Mouse (Mus musculus): ENCODE results near the gene Supt3. TPM values are rescaled to one million over a fixed set of nuclear protein-coding genes. Genes with fewer than 3 reads are reported as not detected.

Gene Supt3
- polyA plus RNA-seq, 1 experiment from 2014 or later, result 20.4 TPM

DNA sequence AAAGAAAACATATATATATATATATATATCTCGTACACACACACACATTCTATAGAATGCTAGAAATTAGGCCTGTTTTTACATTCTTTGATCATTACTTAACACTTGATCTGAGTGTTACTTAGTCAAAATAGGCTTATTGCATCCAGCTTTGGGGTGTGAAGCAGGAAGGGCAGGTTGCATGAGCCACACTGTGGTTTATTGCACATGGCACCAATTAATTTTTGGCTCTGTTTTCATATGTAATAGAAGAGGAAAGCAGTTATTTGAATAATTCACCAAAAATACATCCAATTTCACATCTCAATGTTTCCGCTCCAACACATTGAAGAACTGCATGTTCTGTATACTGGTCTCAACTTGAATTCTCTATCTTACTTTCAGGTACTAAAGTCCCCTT, 4.4 kb upstream of the Supt3 start:
- no peaks in the 10 kb centered on the region for H3K9me3 ChIP-seq (ENCODE audit: control insufficient read depth, low read length)
- H3K27me3 ChIP-seq (ENCODE audit: control insufficient read depth, insufficient read depth, low read depth, low read length), result no peaks in the 10 kb centered on the region
- no peak for ATAC-seq (ENCODE audit: low read depth)
- 0 out of 2 replicates have a peak, but pooled peaks cover 3% of the 10 kb centered on the region for H3K4me1 ChIP-seq (replicated peaks; ENCODE audit: control insufficient read depth, insufficient read depth, low read length)
- no peak overlapping the region for H3K27ac ChIP-seq (ENCODE audit: low read length)
- no peak overlapping the region for H3K4me3 ChIP-seq (ENCODE audit: low read length)
- no peak overlapping the region for H3K9ac ChIP-seq (ENCODE audit: low read length)
- 88% methylated on average over 2 of the region's 2 CpGs for WGBS
- no peaks in the 10 kb centered on the region for H3K36me3 ChIP-seq (ENCODE audit: control insufficient read depth, insufficient read depth, low read length)
- no peak overlapping the region for H3K4me2 ChIP-seq (ENCODE audit: low read depth, low read length)

DNA sequence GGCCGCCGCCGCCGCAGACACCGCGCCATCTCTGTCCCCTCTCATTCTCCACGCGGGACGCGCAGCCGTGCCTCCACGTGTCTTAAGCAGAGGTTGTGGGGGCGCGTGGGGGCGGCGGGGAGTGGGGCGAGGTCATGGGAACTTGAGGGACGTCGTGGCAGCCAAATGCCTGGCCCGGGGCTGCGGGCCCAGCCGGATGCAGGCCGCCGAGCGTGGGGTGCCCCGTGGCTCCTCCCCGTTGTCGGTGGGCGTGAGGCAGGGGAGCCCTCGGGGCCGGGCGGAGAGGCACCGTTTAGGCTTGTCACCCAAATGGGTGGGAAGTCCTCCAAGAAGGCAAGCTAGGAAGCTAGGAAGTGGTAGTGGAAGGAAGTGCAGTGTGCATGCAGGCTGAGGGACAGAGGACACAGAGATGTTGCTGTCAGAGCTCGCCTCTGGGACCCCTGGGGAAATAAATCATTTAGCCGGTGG, 419 bp downstream of the Supt3 start:
- peak overlapping the region; percentile 99 for H3K9ac ChIP-seq (ENCODE audit: low read length)
- under 1% methylated on average over 32 of the region's 35 CpGs for WGBS
- H3K4me3 ChIP-seq (ENCODE audit: low read length), result peak overlapping the region; percentile 91
- peaks cover 10% of the 10 kb centered on the region for H3K4me1 ChIP-seq (replicated peaks; ENCODE audit: control insufficient read depth, insufficient read depth, low read length)
- ATAC-seq (ENCODE audit: low read depth), result peak; percentile 85
- H3K4me2 ChIP-seq (ENCODE audit: low read depth, low read length), result peak overlapping the region; percentile 86
- H3K27me3 ChIP-seq (ENCODE audit: control insufficient read depth, insufficient read depth, low read depth, low read length), result no peaks in the 10 kb centered on the region
- H3K36me3 ChIP-seq (ENCODE audit: control insufficient read depth, insufficient read depth, low read length), result no peaks in the 10 kb centered on the region
- peak overlapping the region; percentile 86 for H3K27ac ChIP-seq (ENCODE audit: low read length)
- no peaks in the 10 kb centered on the region for H3K9me3 ChIP-seq (ENCODE audit: control insufficient read depth, low read length)

DNA sequence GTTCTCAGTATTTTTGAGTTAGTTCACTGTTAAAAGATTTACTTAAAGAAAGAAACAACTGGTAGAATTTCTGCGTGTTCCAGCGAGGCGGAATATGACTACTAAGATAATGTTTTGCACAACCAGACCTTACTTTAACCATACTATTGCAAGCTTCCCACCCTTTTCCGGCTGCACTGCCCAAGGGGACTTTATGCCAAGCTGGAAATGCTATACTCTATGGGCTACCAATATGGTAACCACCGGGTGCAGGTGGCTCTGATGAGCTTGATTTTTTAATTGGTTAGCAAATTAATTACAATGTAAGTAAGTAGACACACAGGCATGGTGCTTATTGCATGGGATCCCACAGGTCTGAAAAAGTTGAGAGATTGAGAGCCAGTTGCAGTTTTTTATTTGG, 1.2 kb downstream of the Supt3 start:
- ATAC-seq (ENCODE audit: low read depth), result no peak
- no peaks in the 10 kb centered on the region for H3K9me3 ChIP-seq (ENCODE audit: control insufficient read depth, low read length)
- H3K4me1 ChIP-seq (replicated peaks; ENCODE audit: control insufficient read depth, insufficient read depth, low read length), result peaks cover 10% of the 10 kb centered on the region
- no peak overlapping the region for H3K4me3 ChIP-seq (ENCODE audit: low read length)
- H3K9ac ChIP-seq (ENCODE audit: low read length), result no peak overlapping the region
- no peaks in the 10 kb centered on the region for H3K36me3 ChIP-seq (ENCODE audit: control insufficient read depth, insufficient read depth, low read length)
- no peak overlapping the region for H3K27ac ChIP-seq (ENCODE audit: low read length)
- 64% methylated on average over 5 of the region's 5 CpGs for WGBS
- no peaks in the 10 kb centered on the region for H3K27me3 ChIP-seq (ENCODE audit: control insufficient read depth, insufficient read depth, low read depth, low read length)
- peak overlapping the region; percentile 86 for H3K4me2 ChIP-seq (ENCODE audit: low read depth, low read length)

- H3K9ac ChIP-seq (ENCODE audit: low read length), result no peak overlapping the region
- H3K4me2 ChIP-seq (ENCODE audit: low read depth, low read length), result no peak overlapping the region
- ATAC-seq (ENCODE audit: low read depth), result no peak
- H3K4me1 ChIP-seq (replicated peaks; ENCODE audit: control insufficient read depth, insufficient read depth, low read length), result peaks cover 10% of the 10 kb centered on the region
- H3K27ac ChIP-seq (ENCODE audit: low read length), result no peak overlapping the region
- no peaks in the 10 kb centered on the region for H3K9me3 ChIP-seq (ENCODE audit: control insufficient read depth, low read length)
- WGBS, result 54% methylated on average over 4 of the region's 4 CpGs
- H3K27me3 ChIP-seq (ENCODE audit: control insufficient read depth, insufficient read depth, low read depth, low read length), result no peaks in the 10 kb centered on the region
- H3K36me3 ChIP-seq (ENCODE audit: control insufficient read depth, insufficient read depth, low read length), result no peaks in the 10 kb centered on the region
- no peak overlapping the region for H3K4me3 ChIP-seq (ENCODE audit: low read length)
Measured at GRCm38 (mm10) chr17:44780353-44780752, 3.4 kb downstream of the Supt3 start.

- WGBS, result 84% methylated on average over 4 of the region's 4 CpGs
- no peak for ATAC-seq (ENCODE audit: low read depth)
- no peaks in the 10 kb centered on the region for H3K27me3 ChIP-seq (ENCODE audit: control insufficient read depth, insufficient read depth, low read depth, low read length)
- no peak overlapping the region for H3K27ac ChIP-seq (ENCODE audit: low read length)
- H3K36me3 ChIP-seq (ENCODE audit: control insufficient read depth, insufficient read depth, low read length), result no peaks in the 10 kb centered on the region
- H3K9me3 ChIP-seq (ENCODE audit: control insufficient read depth, low read length), result no peaks in the 10 kb centered on the region
- no peak overlapping the region for H3K4me3 ChIP-seq (ENCODE audit: low read length)
- no peak overlapping the region for H3K4me2 ChIP-seq (ENCODE audit: low read depth, low read length)
- H3K4me1 ChIP-seq (replicated peaks; ENCODE audit: control insufficient read depth, insufficient read depth, low read length), result peaks cover 10% of the 10 kb centered on the region
- no peak overlapping the region for H3K9ac ChIP-seq (ENCODE audit: low read length)
Measured at GRCm38 (mm10) chr17:44782366-44782765, 5.4 kb downstream of the Supt3 start.

GRCm38 (mm10) chr17:44783143-44783542, 6.2 kb downstream of the Supt3 start:
- no peak overlapping the region for H3K4me3 ChIP-seq (ENCODE audit: low read length)
- H3K4me1 ChIP-seq (replicated peaks; ENCODE audit: control insufficient read depth, insufficient read depth, low read length), result peaks cover 4% of the 10 kb centered on the region
- 75% methylated on average over 2 of the region's 2 CpGs for WGBS

DNA sequence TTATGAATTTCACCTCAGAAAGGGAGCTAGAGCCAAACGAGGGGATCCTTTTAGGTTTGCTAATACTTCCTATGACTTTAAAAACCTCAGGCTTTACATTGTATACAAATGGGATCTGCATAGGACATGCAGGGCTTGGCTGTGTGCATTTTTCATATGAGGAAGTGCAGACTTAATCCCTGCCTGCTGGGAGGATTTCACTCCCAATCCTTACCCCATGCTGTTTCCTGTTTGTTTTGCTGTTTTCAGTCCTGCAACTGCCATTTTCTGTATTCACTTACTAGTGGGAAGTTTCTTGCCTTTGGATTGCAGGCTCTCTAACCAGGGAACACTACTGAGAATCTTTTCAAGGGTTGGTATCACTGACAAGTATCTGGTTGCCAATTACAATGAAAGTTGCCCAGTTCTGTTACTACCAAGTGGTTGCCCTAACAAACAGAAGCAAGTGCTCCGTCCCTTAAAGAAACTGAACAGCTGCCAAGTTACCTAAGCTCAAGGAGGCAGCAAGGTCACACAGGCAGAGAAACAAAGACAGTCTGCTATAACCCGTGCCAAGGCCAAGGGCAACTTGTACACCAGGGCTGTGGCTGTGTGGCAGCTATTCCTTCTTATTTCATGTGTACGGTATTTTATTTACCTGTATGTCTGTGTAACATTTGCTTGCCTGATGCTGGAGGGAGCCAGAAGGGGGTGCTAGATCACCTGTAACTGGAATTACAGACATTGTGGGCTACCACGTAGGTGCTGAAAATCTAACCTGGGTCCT, 12.2 kb downstream of the Supt3 start:
- Histone ChIP-seq H3K4me2 (ENCODE audit: low read depth, low read length) (no peak overlapping the region), H3K9me3 (ENCODE audit: control insufficient read depth, low read length) (no peaks in the 10 kb centered on the region), H3K9ac (ENCODE audit: low read length) (no peak overlapping the region), H3K4me1 (replicated peaks; ENCODE audit: control insufficient read depth, insufficient read depth, low read length) (peaks cover 2% of the 10 kb centered on the region; the same call in 1 of the 2 replicates), H3K27me3 (ENCODE audit: control insufficient read depth, insufficient read depth, low read depth, low read length) (no peaks in the 10 kb centered on the region), H3K4me3 (ENCODE audit: low read length) (no peak overlapping the region), H3K27ac (ENCODE audit: low read length) (no peak overlapping the region), H3K36me3 (ENCODE audit: control insufficient read depth, insufficient read depth, low read length) (peaks cover 3% of the 10 kb centered on the region; the same call in 1 of the 2 replicates)
- no peak for ATAC-seq (ENCODE audit: low read depth)
- 77% methylated on average over 5 of the region's 5 CpGs for WGBS

More at GRCm38 (mm10) chr17:44783143-44783542, 6.2 kb downstream of the Supt3 start:
- Histone ChIP-seq H3K4me2 (ENCODE audit: low read depth, low read length) (no peak overlapping the region), H3K9ac (ENCODE audit: low read length) (no peak overlapping the region), H3K27me3 (ENCODE audit: control insufficient read depth, insufficient read depth, low read depth, low read length) (no peaks in the 10 kb centered on the region), H3K9me3 (ENCODE audit: control insufficient read depth, low read length) (no peaks in the 10 kb centered on the region), H3K36me3 (ENCODE audit: control insufficient read depth, insufficient read depth, low read length) (no peaks in the 10 kb centered on the region), H3K27ac (ENCODE audit: low read length) (no peak overlapping the region)
- no peak for ATAC-seq (ENCODE audit: low read depth)

GRCm38 (mm10) chr17:44792218-44792917, 15.4 kb downstream of the Supt3 start:
- Histone ChIP-seq H3K27me3 (ENCODE audit: control insufficient read depth, insufficient read depth, low read depth, low read length) (no peaks in the 10 kb centered on the region), H3K36me3 (ENCODE audit: control insufficient read depth, insufficient read depth, low read length) (peaks cover 3% of the 10 kb centered on the region; the same call in 1 of the 2 replicates), H3K9ac (ENCODE audit: low read length) (no peak overlapping the region), H3K27ac (ENCODE audit: low read length) (no peak overlapping the region), H3K4me3 (ENCODE audit: low read length) (no peak overlapping the region), H3K9me3 (ENCODE audit: control insufficient read depth, low read length) (no peaks in the 10 kb centered on the region), H3K4me2 (ENCODE audit: low read depth, low read length) (no peak overlapping the region), H3K4me1 (replicated peaks; ENCODE audit: control insufficient read depth, insufficient read depth, low read length) (no peaks in the 10 kb centered on the region)
- ATAC-seq (ENCODE audit: low read depth), result no peak
- 88% methylated on average over 12 of the region's 12 CpGs for WGBS

DNA sequence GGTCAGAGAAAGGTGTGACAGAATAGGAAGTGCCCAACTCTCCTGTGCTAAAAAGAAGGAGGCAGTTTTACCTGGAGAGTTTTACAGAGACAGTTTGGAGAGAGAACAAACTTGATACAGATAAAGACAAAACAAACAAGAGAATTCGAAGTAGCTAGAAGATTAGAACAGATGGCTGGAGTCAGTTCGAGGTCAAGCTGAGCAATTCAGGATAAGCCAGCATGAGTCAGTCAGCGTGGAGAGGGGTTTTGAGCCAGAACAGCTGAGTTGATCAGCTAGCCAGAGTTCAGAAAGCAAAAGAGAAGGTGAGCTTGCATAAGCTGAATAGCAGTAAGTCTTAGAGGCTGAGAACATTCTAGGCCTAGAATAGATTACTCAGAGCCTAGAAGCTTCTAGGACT, 20.4 kb downstream of the Supt3 start:
- Histone ChIP-seq H3K4me2 (ENCODE audit: low read depth, low read length) (no peak overlapping the region), H3K9me3 (ENCODE audit: control insufficient read depth, low read length) (no peaks in the 10 kb centered on the region), H3K9ac (ENCODE audit: low read length) (no peak overlapping the region), H3K4me3 (ENCODE audit: low read length) (no peak overlapping the region), H3K4me1 (replicated peaks; ENCODE audit: control insufficient read depth, insufficient read depth, low read length) (no peaks in the 10 kb centered on the region), H3K36me3 (ENCODE audit: control insufficient read depth, insufficient read depth, low read length) (no peaks in the 10 kb centered on the region; the same call in 1 of the 2 replicates), H3K27me3 (ENCODE audit: control insufficient read depth, insufficient read depth, low read depth, low read length) (no peaks in the 10 kb centered on the region), H3K27ac (ENCODE audit: low read length) (no peak overlapping the region)
- 43% methylated on average over 3 of the region's 3 CpGs for WGBS
- ATAC-seq (ENCODE audit: low read depth), result no peak

All from lung, embryonic 16.5 days (tissue).